In genomic region chr11:83578999-83579398, GRCm38 (mm10) we compare ENCODE assay signal across 27 mouse cellular contexts. TPM values are rescaled to one million over a fixed set of nuclear protein-coding genes. Genes with fewer than 3 reads are reported as not detected.
"Had no signal": no experiment of that assay in that cellular context is flagged by ENCODE, and none has a peak within 500 bp of the region (broad histone marks: within the 10 kb centered on the region; RNA-seq: fewer than 3 reads in every experiment).

No protein-coding gene starts in this region.

- H3K9ac ChIP-seq: lung, embryonic 14.5 days; midbrain, embryonic 12.5 days; neural tube, embryonic 13.5 days; neural tube, embryonic 15.5 days had no signal

- DNase-seq: lung, adult 18-20 months; lung, embryonic 14.5 days; lung, postnatal 10 days; lung, postnatal 36 days; midbrain, embryonic 14.5 days; retina, postnatal 1 day; right cerebral cortex, adult 18-20 months; right cerebral cortex, postnatal 25 days; right cerebral cortex, postnatal 4 days; spleen, adult 18-20 months; thymus, adult 18-20 months; thymus, postnatal 14 days; thymus, postnatal 36 days had no signal

- H3K4me2 ChIP-seq: lung, embryonic 14.5 days; midbrain, embryonic 12.5 days; neural tube, embryonic 13.5 days; neural tube, embryonic 15.5 days had no signal

- H3K4me1 ChIP-seq: midbrain, embryonic 12.5 days; neural tube, embryonic 13.5 days; neural tube, embryonic 15.5 days had no signal

- H3K4me3 ChIP-seq: midbrain, embryonic 10.5 days; midbrain, embryonic 12.5 days; myocyte; neural tube, embryonic 13.5 days; neural tube, embryonic 15.5 days had no signal

- H3K27me3 ChIP-seq: midbrain, embryonic 12.5 days; neural tube, embryonic 13.5 days; neural tube, embryonic 15.5 days had no signal

- H3K36me3 ChIP-seq: midbrain, embryonic 10.5 days; midbrain, embryonic 12.5 days; neural tube, embryonic 13.5 days; neural tube, embryonic 15.5 days had no signal

- ATAC-seq: midbrain, embryonic 16.5 days had no signal

- H3K27ac ChIP-seq: midbrain, embryonic 10.5 days; midbrain, embryonic 12.5 days; neural tube, embryonic 13.5 days; neural tube, embryonic 15.5 days had no signal

- H3K9me3 ChIP-seq: midbrain, embryonic 10.5 days; midbrain, embryonic 12.5 days; neural tube, embryonic 13.5 days; neural tube, embryonic 15.5 days had no signal

RNA-seq across cellular contexts. Expression of gene Ccl5, which starts 48.7 kb away (rescaled TPM):
- polyA plus RNA-seq: midbrain, embryonic 10.5 days; midbrain, embryonic 12.5 days; midbrain, embryonic 16.5 days; neural tube, embryonic 11.5 days; neural tube, embryonic 13.5 days; neural tube, embryonic 15.5 days had no signal

RNA-seq across cellular contexts. Expression of gene Heatr9, which starts 57.0 kb away (rescaled TPM):
- total RNA-seq: megakaryocyte, adult 5-6 weeks; megakaryocyte-erythroid progenitor cell, adult 5-6 weeks had no signal
- polyA plus RNA-seq: lung, embryonic 16.5 days; midbrain, embryonic 10.5 days; midbrain, embryonic 12.5 days; midbrain, embryonic 14.5 days; midbrain, embryonic 16.5 days; neural tube, embryonic 11.5 days; neural tube, embryonic 13.5 days; neural tube, embryonic 15.5 days; small intestine, adult 2 months; stomach, embryonic 14.5 days; stomach, embryonic 16.5 days; thymus, postnatal 0 days had no signal
